Mouse (Mus musculus) adrenal gland (tissue): ENCODE data around the gene Myom1.

Experiments used
- intact Hi-C: fragments of 180-260 bp; cut with DNase I; formaldehyde crosslinking; loops from one replicate; pipeline ENCODE4 v1.15.1; 2025

Gene Myom1

GRCm38 (mm10) chr17:70990403-70991303 lies 11.8 kb upstream of the Myom1 start:
- intact Hi-C loops, result loop anchor here (1.0 kb wide), 1 partner anchor 11 kb away; no protein-coding TSS in a partner anchor

- intact Hi-C loops, result no loop called here
Observed at GRCm38 (mm10) chr17:70991706-70992625, 10.5 kb upstream of the Myom1 start.

GRCm38 (mm10) chr17:70992662-70993061 lies 9.8 kb upstream of the Myom1 start:
- intact Hi-C loops, result no loop called here

GRCm38 (mm10) chr17:70993385-70993807 lies 9.0 kb upstream of the Myom1 start:
- intact Hi-C loops, result no loop called here

GRCm38 (mm10) chr17:70994671-70995070 lies 7.8 kb upstream of the Myom1 start:
- intact Hi-C loops, result no loop called here

GRCm38 (mm10) chr17:70995551-70995950 lies 6.9 kb upstream of the Myom1 start:
- intact Hi-C loops, result no loop called here

- intact Hi-C loops, result no loop called here
Observed at GRCm38 (mm10) chr17:70997836-70998235, 4.6 kb upstream of the Myom1 start.

GRCm38 (mm10) chr17:70998400-70998975 lies 3.9 kb upstream of the Myom1 start:
- intact Hi-C loops, result no loop called here

GRCm38 (mm10) chr17:70999187-70999586 lies 3.2 kb upstream of the Myom1 start:
- intact Hi-C loops, result no loop called here

GRCm38 (mm10) chr17:71000255-71000654 lies 2.2 kb upstream of the Myom1 start:
- intact Hi-C loops, result loop anchor here (5.0 kb wide), 1 partner anchor 182 kb away; the partner anchor contains the start of gene Lpin2

GRCm38 (mm10) chr17:71001067-71001466 lies 1.4 kb upstream of the Myom1 start:
- intact Hi-C loops, result loop anchor here (1.0 to 5.0 kb wide), 2 partner anchors 11 to 181 kb away; partner anchors contain the start of gene Lpin2

GRCm38 (mm10) chr17:71001699-71002080 lies 743 bp upstream of the Myom1 start:
- intact Hi-C loops, result loop anchor here (1.0 to 5.0 kb wide), 2 partner anchors 11 to 181 kb away; partner anchors contain the start of gene Lpin2

GRCm38 (mm10) chr17:71002744-71003094 lies 286 bp downstream of the Myom1 start, which contains the start of gene Myl12a:
Myl12a (minus strand) TSS chr17:71002878.
- intact Hi-C loops, result loop anchor here (5.0 kb wide), 1 partner anchor 180 kb away; the partner anchor contains the start of gene Lpin2

GRCm38 (mm10) chr17:71003112-71003511 lies 679 bp downstream of the Myom1 start:
- intact Hi-C loops, result loop anchor here (5.0 kb wide), 1 partner anchor 179 kb away; the partner anchor contains the start of gene Lpin2

GRCm38 (mm10) chr17:71003721-71004120 lies 1.3 kb downstream of the Myom1 start:
- intact Hi-C loops, result loop anchor here (5.0 kb wide), 1 partner anchor 179 kb away; the partner anchor contains the start of gene Lpin2

GRCm38 (mm10) chr17:71004186-71004960 lies 1.9 kb downstream of the Myom1 start:
- intact Hi-C loops, result loop anchor here (5.0 kb wide), 1 partner anchor 178 kb away; the partner anchor contains the start of gene Lpin2

- intact Hi-C loops, result no loop called here
Observed at GRCm38 (mm10) chr17:71006976-71007375, 4.5 kb downstream of the Myom1 start.

- intact Hi-C loops, result no loop called here
Observed at GRCm38 (mm10) chr17:71008676-71009075, 6.2 kb downstream of the Myom1 start.

- intact Hi-C loops, result no loop called here
Observed at GRCm38 (mm10) chr17:71009751-71010150, 7.3 kb downstream of the Myom1 start.

GRCm38 (mm10) chr17:71010646-71011242 lies 8.3 kb downstream of the Myom1 start:
- intact Hi-C loops, result no loop called here
